9 mouse cellular contexts compared by ENCODE assay signal in the genomic region with DNA sequence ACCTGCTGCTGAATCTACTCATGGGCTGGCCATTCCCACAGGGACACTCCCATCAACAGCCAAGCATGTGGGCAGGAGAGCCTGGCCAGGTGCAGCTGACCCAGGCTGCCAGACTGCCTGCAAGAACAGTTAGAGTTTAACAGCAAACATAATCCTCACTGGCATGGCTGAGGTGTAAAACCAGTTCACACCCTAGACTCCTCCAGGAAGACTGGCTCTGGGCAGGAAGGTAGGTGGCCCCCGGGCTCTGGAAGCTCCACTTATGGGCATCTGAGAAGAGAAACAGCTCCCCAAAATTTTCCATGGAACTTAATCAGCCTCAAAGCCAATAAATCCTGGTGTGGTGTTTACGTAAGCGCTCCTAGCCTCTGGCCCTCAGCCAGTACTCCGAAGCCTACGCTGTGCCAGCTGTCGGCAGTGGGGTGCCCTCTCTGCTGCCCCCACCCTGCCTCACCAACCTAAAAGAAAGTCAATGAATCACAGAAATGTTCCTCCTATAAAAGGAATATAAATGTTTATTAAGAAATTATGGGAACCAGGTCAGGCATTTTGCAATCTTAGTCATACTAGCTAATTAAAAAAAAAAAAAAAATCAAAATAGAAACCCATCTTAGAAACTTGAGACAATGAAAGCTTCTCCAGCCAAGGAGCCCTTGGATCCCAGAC. TPM values are rescaled to one million over a fixed set of nuclear protein-coding genes. Genes with fewer than 3 reads are reported as not detected.
A peak's percentile ranks its signal among the peaks of the same experiment; 100 is the strongest.
DNase-seq lines count a peak whose midpoint lies in the region; ATAC-seq and TF ChIP-seq lines count a peak whose summit lies in the region.
"Had no signal": no experiment of that assay in that cellular context is flagged by ENCODE, and none has a peak within 500 bp of the region (broad histone marks: within the 10 kb centered on the region; RNA-seq: fewer than 3 reads in every experiment).

No protein-coding gene starts in this region.

- no peaks in the 10 kb centered on the region for H3K27me3 ChIP-seq in liver, adult 2 months (ENCODE audit: control insufficient read depth, insufficient read depth, low read length)
- H3K27me3 ChIP-seq in liver, embryonic 12.5 days (replicated peaks), result no peaks in the 10 kb centered on the region
- no peaks in the 10 kb centered on the region for H3K27me3 ChIP-seq in kidney, embryonic 16.5 days (ENCODE audit: insufficient read depth, low read length)
- no peaks in the 10 kb centered on the region for H3K27me3 ChIP-seq in limb, embryonic 14.5 days (ENCODE audit: control insufficient read depth, insufficient read depth, low read length)
- H3K27me3 ChIP-seq: liver, embryonic 13.5 days had no signal

- H3K79me2 ChIP-seq in liver, adult 2 months (ENCODE audit: control insufficient read depth, insufficient read depth, low read length), result peaks cover 57% of the 10 kb centered on the region; the same call in 1 of the 2 replicates

- no peak for ATAC-seq in liver, embryonic 12.5 days
- ATAC-seq in kidney, embryonic 16.5 days (ENCODE audit: low FRiP score, low TSS enrichment), result peak; percentile 77
- peak; percentile 65 for ATAC-seq in limb, embryonic 14.5 days (ENCODE audit: low FRiP score, low read depth)
- no peak for ATAC-seq in monocyte, adult 5-6 weeks (replicated peaks; ENCODE audit: insufficient number of reproducible peaks, low FRiP score, low TSS enrichment, poor library complexity, severe bottlenecking)

- H3K4me1 ChIP-seq in liver, adult 2 months (ENCODE audit: control insufficient read depth, insufficient read depth, low read length), result peaks cover 45% of the 10 kb centered on the region
- H3K4me1 ChIP-seq in liver, embryonic 12.5 days, result peaks cover 97% of the 10 kb centered on the region
- peaks cover 39% of the 10 kb centered on the region for H3K4me1 ChIP-seq in kidney, embryonic 16.5 days (ENCODE audit: insufficient read depth, low read length)
- H3K4me1 ChIP-seq in limb, embryonic 14.5 days (ENCODE audit: control insufficient read depth, insufficient read depth, low read length), result peaks cover 34% of the 10 kb centered on the region

- no peaks in the 10 kb centered on the region for H3K36me3 ChIP-seq in liver, adult 2 months (ENCODE audit: control insufficient read depth, insufficient read depth, low read length)
- H3K36me3 ChIP-seq in liver, embryonic 12.5 days, result peaks cover 5% of the 10 kb centered on the region; the same call in 1 of the 2 replicates
- H3K36me3 ChIP-seq in kidney, embryonic 16.5 days (ENCODE audit: insufficient read depth, low read length), result no peaks in the 10 kb centered on the region
- no peaks in the 10 kb centered on the region for H3K36me3 ChIP-seq in limb, embryonic 14.5 days (ENCODE audit: control insufficient read depth, insufficient read depth, low read length)

- 0 out of 2 replicates have a peak, but pooled peaks have one; percentile 6 for TF ChIP-seq POLR2A in liver, adult 2 months (IDR thresholded peaks at IDR 0.05; ENCODE audit: extremely low read depth, insufficient read depth, low read length)
- TF ChIP-seq POLR2A in limb, embryonic 14.5 days (IDR thresholded peaks at IDR 0.05; ENCODE audit: borderline replicate concordance, extremely low read depth, insufficient read depth, insufficient read length), result no peak

- DNase-seq in liver, adult 2 months (ENCODE audit: extremely low read depth, low read depth, low spot score), result peak; percentile 90
- peak; percentile 77 for DNase-seq in cerebellum, adult 8-10 months
- DNase-seq in gonadal fat pad, adult 2 months (ENCODE audit: low read depth), result peak; percentile 83
- DNase-seq in limb, embryonic 14.5 days (ENCODE audit: low spot score), result peak; percentile 82
- DNase-seq in right cerebral cortex, postnatal 14 days, result peak; percentile 73
- DNase-seq: liver, embryonic 13.5 days had no signal

- no peak overlapping the region for H3K4me2 ChIP-seq in liver, embryonic 12.5 days
- peak overlapping the region; percentile 39 for H3K4me2 ChIP-seq in kidney, embryonic 16.5 days (replicated peaks; ENCODE audit: low read depth, low read length)
- peak overlapping the region; percentile 26; the same call in 1 of the 2 replicates for H3K4me2 ChIP-seq in limb, embryonic 14.5 days (replicated peaks; ENCODE audit: low read depth, low read length, severe bottlenecking)
- H3K4me2 ChIP-seq: liver, embryonic 13.5 days had no signal

- WGBS in liver, adult 2 months, result 5% methylated on average over 6 of the region's 6 CpGs
- 85% methylated on average over 6 of the region's 6 CpGs for WGBS in liver, embryonic 12.5 days (ENCODE audit: insufficient replicate concordance)
- WGBS in kidney, embryonic 16.5 days, result 10% methylated on average over 6 of the region's 6 CpGs
- WGBS in limb, embryonic 14.5 days, result 19% methylated on average over 6 of the region's 6 CpGs

- H3K9ac ChIP-seq in liver, adult 2 months (ENCODE audit: low read depth, low read length), result peak overlapping the region; percentile 70
- H3K9ac ChIP-seq in liver, embryonic 12.5 days, result no peak overlapping the region
- H3K9ac ChIP-seq in kidney, embryonic 16.5 days (replicated peaks; ENCODE audit: low read length), result peak overlapping the region; percentile 4; the same call in 1 of the 2 replicates
- H3K9ac ChIP-seq in limb, embryonic 14.5 days (ENCODE audit: low read depth, low read length, severe bottlenecking), result no peak overlapping the region
- H3K9ac ChIP-seq: liver, embryonic 13.5 days had no signal

- peak; percentile 17; the same call in 1 of the 2 replicates for TF ChIP-seq CTCF in liver, adult 2 months (IDR thresholded peaks at IDR 0.05; ENCODE audit: low read depth, low read length)

- H3K4me3 ChIP-seq in liver, adult 2 months (ENCODE audit: insufficient read depth, low read depth, low read length), result no peak overlapping the region
- no peak overlapping the region for H3K4me3 ChIP-seq in liver, embryonic 12.5 days
- no peak overlapping the region for H3K4me3 ChIP-seq in kidney, embryonic 16.5 days (ENCODE audit: low read length)
- H3K4me3 ChIP-seq in limb, embryonic 14.5 days (replicated peaks; ENCODE audit: low read length), result no peak overlapping the region
- H3K4me3 ChIP-seq: liver, embryonic 13.5 days had no signal

- no peaks in the 10 kb centered on the region for H3K9me3 ChIP-seq in liver, embryonic 12.5 days (replicated peaks)
- H3K9me3 ChIP-seq in kidney, embryonic 16.5 days (ENCODE audit: low read length), result no peaks in the 10 kb centered on the region
- H3K9me3 ChIP-seq in limb, embryonic 14.5 days (ENCODE audit: control insufficient read depth, low read length), result no peaks in the 10 kb centered on the region
- H3K9me3 ChIP-seq: liver, embryonic 13.5 days had no signal

- H3K27ac ChIP-seq in liver, adult 2 months (replicated peaks; ENCODE audit: insufficient read depth, low read depth, low read length), result peak overlapping the region; percentile 97
- no peak overlapping the region for H3K27ac ChIP-seq in liver, embryonic 12.5 days
- peak overlapping the region; percentile 85 for H3K27ac ChIP-seq in kidney, embryonic 16.5 days (ENCODE audit: low read length)
- H3K27ac ChIP-seq in limb, embryonic 14.5 days (replicated peaks; ENCODE audit: low read depth, low read length), result peak overlapping the region; percentile 77

RNA-seq across cellular contexts. Expression of a gene that starts 8.2 kb away (rescaled TPM):
- 0.09 TPM in 1 of 2 replicates, not detected in the other for total RNA-seq in liver, adult 2 months (2014; rRNA removed)
- not detected in 2 replicates for polyA plus RNA-seq in liver, adult 2 months (2012; rRNA removed)
- polyA plus RNA-seq in liver, embryonic 12.5 days (2016; fragmentation: Nextera tagmentation; extraction: Ambion mirVana), result not detected in 2 replicates
- 0.11 TPM in 1 of 2 replicates, not detected in the other for polyA plus RNA-seq in gonadal fat pad, adult 2 months (2012; rRNA removed)
- polyA plus RNA-seq in kidney, embryonic 16.5 days (2015; fragmentation: Nextera tagmentation; extraction: Ambion mirVana), result not detected in 2 replicates
- not detected in 2 replicates for polyA plus RNA-seq in limb, embryonic 14.5 days (2012; rRNA removed)
- not detected in 2 replicates for polyA plus RNA-seq in limb, embryonic 14.5 days (2014; fragmentation: Nextera tagmentation; extraction: Ambion mirVana)
- total RNA-seq in monocyte, adult 5-6 weeks (2017), result 0.58 TPM in 1 of 3 replicates, not detected in the others
- polyA plus RNA-seq: liver, embryonic 13.5 days had no signal

RNA-seq across cellular contexts. Expression of a gene that starts 13.8 kb away (rescaled TPM):
- 26.2 and 26.4 TPM in 2 replicates for total RNA-seq in liver, adult 2 months (2014; rRNA removed)
- 14.1 and 19.8 TPM in 2 replicates for polyA plus RNA-seq in liver, adult 2 months (2012; rRNA removed)
- 17.7 and 20.8 TPM in 2 replicates for polyA plus RNA-seq in liver, embryonic 12.5 days (2016; fragmentation: Nextera tagmentation; extraction: Ambion mirVana)
- 30.1 and 39.0 TPM in 2 replicates for polyA plus RNA-seq in gonadal fat pad, adult 2 months (2012; rRNA removed)
- polyA plus RNA-seq in kidney, embryonic 16.5 days (2015; fragmentation: Nextera tagmentation; extraction: Ambion mirVana), result 23.2 and 23.7 TPM in 2 replicates
- polyA plus RNA-seq in limb, embryonic 14.5 days (2012; rRNA removed), result 9.9 and 12.3 TPM in 2 replicates
- polyA plus RNA-seq in limb, embryonic 14.5 days (2014; fragmentation: Nextera tagmentation; extraction: Ambion mirVana), result 27.0 and 28.0 TPM in 2 replicates
- 106 to 183 TPM (median 115 TPM) in 3 replicates for total RNA-seq in monocyte, adult 5-6 weeks (2017)

Comparison
In these comparisons a context has a peak if more than half of its experiments do, and no peak if none do; other contexts are left out.
1. H3K9ac ChIP-seq: peak in liver, adult 2 months (single experiment) and kidney, embryonic 16.5 days (single experiment); none in liver, embryonic 12.5 days (single experiment) and limb, embryonic 14.5 days (single experiment).
2. ATAC-seq: peak in kidney, embryonic 16.5 days (single experiment) and limb, embryonic 14.5 days (single experiment); none in liver, embryonic 12.5 days (single experiment) and monocyte, adult 5-6 weeks (single experiment).
3. Peak in every context shown above with its lines, with median percentiles within 50 percentile points of each other: DNase-seq.